Mouse (Mus musculus) 416B (cell line): ENCODE measurements at regions not wholly inside any gene's neighbourhood (a gene's known extent, or its start where the extent isn't known, plus 50 kb on each side); places are given as distances from the start of the nearest gene placed in this dataset.
"Not testable (repeated sequence)": the region's sequence is repeated elsewhere in the genome, so short reads cannot be mapped to it uniquely, and the experiment has no call there.

Experiments used
- DNase-seq: peaks from one replicate; pipeline ENCODE4 v3.0.0; 2011; ENCODE audit warnings: low read depth

DNA sequence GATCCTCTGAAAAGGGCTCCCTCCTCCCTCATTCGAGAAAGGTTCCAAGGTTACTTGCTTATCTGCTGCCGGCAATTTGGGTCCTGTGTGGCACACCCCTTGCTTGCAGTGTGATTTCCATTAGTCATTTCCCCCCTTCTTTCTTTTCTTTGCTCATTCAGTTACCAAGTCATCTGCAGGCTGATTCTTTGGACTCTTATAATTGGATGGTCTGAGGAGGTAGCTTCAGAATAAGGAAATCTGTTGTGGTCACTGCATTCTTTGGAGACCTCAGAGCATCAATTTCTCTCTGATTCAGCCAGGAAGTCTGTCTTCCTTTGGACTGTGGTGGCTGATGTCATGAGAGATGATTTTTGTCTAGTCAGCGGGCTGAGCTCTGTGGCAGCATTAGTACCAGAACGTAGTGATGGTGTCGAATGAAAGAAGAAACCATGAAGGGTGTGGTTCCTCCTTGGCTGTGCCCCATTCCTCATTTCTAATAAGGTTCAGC lies 91.4 kb upstream of the Mdm1 start:
- DNase-seq: peak; percentile 99

GRCm38 (mm10) chr10:118052042-118052441 lies 89.6 kb upstream of the Mdm1 start:
- DNase-seq: no peak

- DNase-seq: no peak
Observed at GRCm38 (mm10) chr10:118052477-118052876, 89.1 kb upstream of the Mdm1 start.

DNA sequence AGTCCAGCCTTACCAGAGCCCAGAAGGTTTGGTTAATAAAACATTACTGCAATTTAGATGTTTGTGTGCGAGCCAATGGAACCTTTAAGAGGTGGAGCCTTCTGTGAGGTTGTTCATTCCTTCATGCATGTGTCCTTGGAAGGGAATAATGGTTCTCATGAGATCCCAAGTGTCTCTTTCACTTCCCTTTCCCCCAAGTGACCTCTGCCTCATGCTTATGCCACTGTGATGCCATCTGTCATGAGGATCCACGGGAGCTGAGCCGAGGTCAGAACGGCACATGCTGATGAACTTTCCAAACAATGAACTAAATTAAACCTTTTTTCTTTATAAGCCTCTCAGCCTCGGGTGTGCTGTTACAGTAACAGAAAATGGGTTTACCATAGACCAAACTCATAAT lies 88.6 kb upstream of the Mdm1 start:
- DNase-seq: no peak

- DNase-seq: no peak
Observed at GRCm38 (mm10) chr10:118056789-118057271, 84.8 kb upstream of the Mdm1 start.

DNA sequence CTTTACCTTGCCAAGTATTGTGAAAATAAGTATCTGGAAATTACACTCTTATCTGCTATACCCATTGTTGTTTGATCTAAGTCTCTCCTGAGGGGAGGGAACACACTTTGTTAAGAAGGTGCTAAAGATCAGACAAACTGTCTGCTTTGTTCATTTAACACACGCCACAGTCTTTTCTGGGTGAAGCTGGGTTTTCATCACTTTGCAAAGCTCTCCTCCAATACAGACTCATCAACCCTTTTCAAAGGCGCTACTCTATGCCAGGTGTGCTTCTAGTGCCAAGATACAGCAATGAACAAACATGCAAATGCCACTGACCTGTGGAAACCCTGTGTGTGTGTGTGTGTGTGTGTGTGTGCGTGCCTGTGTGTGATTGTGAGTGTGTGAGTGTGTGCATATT lies 84.1 kb upstream of the Mdm1 start:
- no peak for DNase-seq

DNA sequence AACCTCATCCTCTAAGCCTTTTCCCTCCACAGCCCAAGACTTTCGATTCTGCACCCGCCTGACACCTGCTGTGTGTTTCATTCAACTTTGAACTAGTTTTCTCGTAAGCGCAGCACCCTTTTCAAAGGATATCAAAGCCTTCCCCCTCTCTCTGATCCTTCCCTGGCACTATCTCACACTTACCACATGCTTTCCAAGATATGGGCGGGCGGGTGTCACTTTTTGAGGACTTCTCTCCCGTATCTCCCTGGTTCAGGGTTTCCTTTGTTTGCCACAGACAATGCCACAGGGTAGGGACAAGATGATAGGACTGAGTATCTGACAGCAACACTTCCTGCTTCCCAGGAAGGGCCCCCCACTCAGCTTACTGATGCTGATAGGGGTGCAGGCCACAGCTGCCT lies 76.8 kb upstream of the Mdm1 start:
- peak; percentile 98 for DNase-seq

DNA sequence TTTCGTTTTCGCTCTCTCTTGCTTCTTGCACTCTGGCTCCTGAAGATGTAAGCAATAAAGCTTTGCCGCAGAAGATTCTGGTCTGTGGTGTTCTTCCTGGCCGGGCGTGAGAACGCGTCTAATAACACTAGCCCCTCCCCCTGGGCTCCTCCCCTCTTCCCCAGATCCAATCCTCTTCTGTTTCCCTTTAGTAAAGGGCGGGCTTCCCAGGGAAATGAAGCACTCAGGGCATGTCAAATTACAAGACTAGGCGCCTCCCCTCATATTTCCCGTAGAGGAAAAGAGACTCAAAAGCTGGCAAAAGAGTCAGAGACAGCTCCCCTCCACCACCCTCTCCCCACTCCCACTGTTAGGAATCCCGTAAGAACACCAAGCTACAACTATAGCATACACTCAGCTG lies 65.3 kb upstream of the Mdm1 start:
- DNase-seq: not testable (repeated sequence)

DNA sequence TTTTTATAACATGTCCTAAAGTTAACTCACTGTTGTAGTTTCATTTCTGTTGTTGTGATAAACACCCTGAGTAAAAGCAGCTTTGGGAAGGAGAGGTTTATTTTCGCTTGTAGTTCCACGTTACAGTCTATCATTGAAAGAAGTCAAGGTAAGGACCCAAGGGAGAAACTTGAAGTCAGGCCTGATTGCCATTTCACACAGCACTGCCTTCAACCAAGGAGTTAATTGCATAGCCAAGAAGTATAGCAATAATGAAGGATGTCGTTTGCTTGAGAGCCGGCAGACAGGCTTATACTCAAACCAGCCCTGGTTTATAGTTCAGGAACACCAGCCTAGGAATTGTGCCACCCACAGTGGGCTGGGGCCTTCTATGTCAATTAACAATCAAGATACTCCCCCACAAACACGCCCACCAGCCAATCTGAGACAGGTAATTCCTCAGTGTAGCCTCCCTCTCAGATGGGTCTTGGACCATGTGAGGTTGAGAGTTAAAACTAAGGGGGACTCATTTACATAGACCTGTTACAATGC lies 59.9 kb upstream of the Mdm1 start:
- DNase-seq: no peak

DNA sequence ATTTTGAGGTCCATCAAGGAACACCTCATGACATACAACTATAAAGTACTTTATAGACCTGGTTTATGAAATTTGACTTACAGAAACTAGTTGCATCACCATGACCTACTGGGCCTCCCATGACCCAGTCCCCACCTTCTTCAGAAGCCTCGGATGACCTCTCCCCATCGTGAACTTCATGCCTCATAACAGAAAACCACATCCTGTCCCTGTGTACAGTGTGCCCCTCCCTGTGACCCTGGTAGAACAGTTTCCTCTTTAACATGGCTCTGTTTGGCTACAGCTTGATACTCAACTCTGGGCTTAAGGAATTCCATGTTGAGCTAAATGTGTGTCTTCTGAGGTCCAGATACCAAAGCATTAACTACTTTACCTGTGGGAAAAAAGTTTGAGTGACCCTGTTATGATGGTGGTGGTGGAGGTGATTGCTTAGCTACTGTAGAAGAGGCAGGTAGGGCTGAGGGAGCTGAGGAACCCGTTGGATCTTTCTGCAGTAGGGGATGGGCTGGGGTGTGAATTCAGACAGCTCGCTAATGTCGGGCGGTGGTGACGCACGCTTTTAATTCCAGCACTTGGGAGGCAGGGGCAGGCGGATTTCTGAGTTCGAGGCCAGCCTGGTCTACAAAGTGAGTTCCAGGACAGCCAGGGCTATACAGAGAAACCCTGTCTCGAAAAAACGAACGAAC lies 58.4 kb upstream of the Mdm1 start:
- peak; percentile 91 for DNase-seq

DNA sequence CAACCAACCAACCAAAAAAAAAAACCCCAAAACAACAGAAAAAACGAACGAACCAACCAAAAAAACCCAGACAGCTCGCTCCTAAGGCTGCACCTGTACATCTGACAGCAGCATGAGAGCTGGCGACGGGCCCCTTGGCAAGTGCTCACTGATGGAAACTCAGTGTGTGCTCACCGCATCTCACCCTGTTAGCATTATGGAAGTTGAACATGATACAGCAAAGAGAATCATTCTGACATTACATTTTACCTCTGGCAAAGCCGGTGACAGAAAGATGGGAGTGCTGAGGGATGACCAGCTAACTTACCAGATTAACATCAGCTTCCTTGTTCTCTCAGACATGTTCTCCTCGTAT lies 57.9 kb upstream of the Mdm1 start:
- DNase-seq: no peak

DNA sequence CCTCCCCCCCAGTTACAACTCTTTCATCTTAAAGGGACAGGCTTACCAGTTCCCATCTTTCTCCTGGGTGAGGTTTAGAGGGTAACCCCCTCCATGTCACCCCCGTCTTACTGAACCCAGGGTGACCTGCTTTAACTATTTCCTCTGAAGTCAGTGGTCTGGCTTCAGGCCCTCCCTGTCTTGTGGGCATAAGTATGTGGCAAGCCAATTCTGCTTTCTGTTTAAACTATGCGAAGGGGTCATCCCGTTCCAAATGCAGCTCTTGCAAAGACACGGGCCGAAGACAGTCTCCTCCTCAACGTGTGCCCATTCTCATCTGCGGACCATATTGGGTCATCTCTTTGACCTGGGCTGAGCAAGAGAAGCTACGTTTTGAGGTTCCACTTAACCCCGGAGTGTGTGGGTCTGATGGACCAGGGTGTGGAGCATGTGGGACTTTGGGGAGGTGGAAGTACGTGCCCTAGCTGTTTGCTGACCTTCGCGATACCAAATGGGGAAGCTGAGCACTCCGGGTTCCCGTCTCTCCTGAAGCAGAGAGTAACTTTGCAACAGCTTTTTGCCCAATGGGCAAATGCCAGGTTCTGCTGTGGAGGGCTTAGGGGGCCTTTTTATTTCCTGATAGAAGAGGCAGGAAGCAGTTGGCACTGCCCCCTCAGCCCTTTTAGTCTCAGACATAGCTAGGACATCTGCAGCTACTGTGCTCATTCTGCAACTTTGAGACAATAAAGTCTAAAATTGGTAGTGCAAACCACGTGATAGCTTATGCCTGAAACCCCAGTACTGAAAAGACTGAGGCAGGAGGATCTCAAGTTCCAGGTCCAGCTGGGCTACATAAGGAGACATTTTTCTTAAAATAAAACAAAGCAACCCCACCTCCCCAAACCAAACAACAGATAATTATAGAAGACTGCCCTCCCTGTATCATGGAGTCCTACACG lies 56.3 kb upstream of the Mdm1 start:
- peak; percentile 26 for DNase-seq

- DNase-seq: no peak
Observed at GRCm38 (mm10) chr10:118087570-118088340, 53.9 kb upstream of the Mdm1 start.

GRCm38 (mm10) chr10:118088499-118088898 lies 53.1 kb upstream of the Mdm1 start:
- no peak for DNase-seq

- no peak for DNase-seq
Observed at GRCm38 (mm10) chr10:118089879-118090278, 51.7 kb upstream of the Mdm1 start.

DNA sequence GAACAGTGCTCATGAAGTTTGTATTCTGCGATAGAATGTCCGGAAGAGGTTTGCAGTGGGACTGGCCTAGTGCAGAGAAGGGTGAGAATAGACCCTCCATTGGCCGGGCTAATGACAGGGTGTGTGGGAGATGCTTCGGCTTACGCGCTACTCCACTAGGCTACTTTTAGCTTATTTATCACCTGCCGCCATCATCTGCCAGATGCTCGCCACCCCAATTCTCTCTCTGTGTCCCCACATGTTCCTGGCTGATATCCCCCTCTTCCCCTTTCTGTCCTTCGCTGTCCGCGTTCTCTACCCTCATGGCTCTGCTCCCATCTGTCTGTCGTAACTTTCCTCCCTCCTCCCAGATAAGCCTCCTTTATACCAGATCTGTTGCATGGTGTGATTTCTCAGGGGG lies 50.1 kb upstream of the Mdm1 start:
- no peak for DNase-seq
